Mouse (Mus musculus): ENCODE measurements around the gene Myoc. TPM values are rescaled to one million over a fixed set of nuclear protein-coding genes. Genes with fewer than 3 reads are reported as not detected.

Myoc gene
- total and polyA plus RNA-seq, 2 experiments, result not detected

- Histone ChIP-seq H3K27ac (replicated peaks; ENCODE audit: insufficient read depth, low read depth, low read length) (no peak overlapping the region), H3K4me3 (ENCODE audit: insufficient read depth, low read depth, low read length) (no peak overlapping the region), H3K36me3 (ENCODE audit: control insufficient read depth, insufficient read depth, low read length) (peaks cover 16% of the 10 kb centered on the region; the same call in 1 of the 2 replicates), H3K79me2 (ENCODE audit: control insufficient read depth, insufficient read depth, low read length) (no peaks in the 10 kb centered on the region), H3K27me3 (ENCODE audit: control insufficient read depth, insufficient read depth, low read length) (no peaks in the 10 kb centered on the region), H3K4me1 (ENCODE audit: control insufficient read depth, insufficient read depth, low read length) (no peaks in the 10 kb centered on the region), H3K9ac (ENCODE audit: low read depth, low read length) (no peak overlapping the region)
- no peak for DNase-seq (ENCODE audit: extremely low read depth, low read depth, low spot score)
- 92% methylated on average over 4 of the region's 4 CpGs for WGBS
- TF ChIP-seq POLR2A (IDR thresholded peaks at IDR 0.05; ENCODE audit: extremely low read depth, insufficient read depth, low read length) (no peak), CTCF (IDR thresholded peaks at IDR 0.05; ENCODE audit: low read depth, low read length) (no peak)
Measured at GRCm38 (mm10) chr1:162601288-162601687, 37.7 kb upstream of the Myoc start.

- TF ChIP-seq POLR2A (IDR thresholded peaks at IDR 0.05; ENCODE audit: extremely low read depth, insufficient read depth, low read length) (no peak), CTCF (IDR thresholded peaks at IDR 0.05; ENCODE audit: low read depth, low read length) (no peak)
- no peak for DNase-seq (ENCODE audit: extremely low read depth, low read depth, low spot score)
Measured at GRCm38 (mm10) chr1:162608127-162608526, 30.8 kb upstream of the Myoc start.

GRCm38 (mm10) chr1:162609633-162610250 lies 29.2 kb upstream of the Myoc start:
- Histone ChIP-seq H3K9ac (ENCODE audit: low read depth, low read length) (no peak overlapping the region), H3K4me3 (ENCODE audit: insufficient read depth, low read depth, low read length) (no peak overlapping the region), H3K27ac (replicated peaks; ENCODE audit: insufficient read depth, low read depth, low read length) (no peak overlapping the region), H3K27me3 (ENCODE audit: control insufficient read depth, insufficient read depth, low read length) (no peaks in the 10 kb centered on the region), H3K36me3 (ENCODE audit: control insufficient read depth, insufficient read depth, low read length) (no peaks in the 10 kb centered on the region), H3K79me2 (ENCODE audit: control insufficient read depth, insufficient read depth, low read length) (no peaks in the 10 kb centered on the region), H3K4me1 (ENCODE audit: control insufficient read depth, insufficient read depth, low read length) (no peaks in the 10 kb centered on the region)
- no peak for TF ChIP-seq CTCF (IDR thresholded peaks at IDR 0.05; ENCODE audit: low read depth, low read length)
- TF ChIP-seq POLR2A (IDR thresholded peaks at IDR 0.05; ENCODE audit: extremely low read depth, insufficient read depth, low read length), result no peak
- 65% methylated on average over 9 of the region's 9 CpGs for WGBS
- DNase-seq (ENCODE audit: extremely low read depth, low read depth, low spot score), result no peak

More at GRCm38 (mm10) chr1:162608127-162608526, 30.8 kb upstream of the Myoc start:
- no peaks in the 10 kb centered on the region for H3K4me1 ChIP-seq (ENCODE audit: control insufficient read depth, insufficient read depth, low read length)
- H3K9ac ChIP-seq (ENCODE audit: low read depth, low read length), result no peak overlapping the region
- no peaks in the 10 kb centered on the region for H3K79me2 ChIP-seq (ENCODE audit: control insufficient read depth, insufficient read depth, low read length)
- no peak overlapping the region for H3K4me3 ChIP-seq (ENCODE audit: insufficient read depth, low read depth, low read length)
- H3K36me3 ChIP-seq (ENCODE audit: control insufficient read depth, insufficient read depth, low read length), result no peaks in the 10 kb centered on the region
- 28% methylated on average over 1 of the region's 1 CpGs for WGBS
- H3K27me3 ChIP-seq (ENCODE audit: control insufficient read depth, insufficient read depth, low read length), result no peaks in the 10 kb centered on the region
- no peak overlapping the region for H3K27ac ChIP-seq (replicated peaks; ENCODE audit: insufficient read depth, low read depth, low read length)

- H3K27ac ChIP-seq (replicated peaks; ENCODE audit: insufficient read depth, low read depth, low read length), result no peak overlapping the region
- no peak for DNase-seq (ENCODE audit: extremely low read depth, low read depth, low spot score)
- 76% methylated on average over 4 of the region's 4 CpGs for WGBS
- no peaks in the 10 kb centered on the region for H3K79me2 ChIP-seq (ENCODE audit: control insufficient read depth, insufficient read depth, low read length)
- no peak overlapping the region for H3K4me3 ChIP-seq (ENCODE audit: insufficient read depth, low read depth, low read length)
- no peaks in the 10 kb centered on the region for H3K27me3 ChIP-seq (ENCODE audit: control insufficient read depth, insufficient read depth, low read length)
- no peaks in the 10 kb centered on the region for H3K4me1 ChIP-seq (ENCODE audit: control insufficient read depth, insufficient read depth, low read length)
- no peaks in the 10 kb centered on the region for H3K36me3 ChIP-seq (ENCODE audit: control insufficient read depth, insufficient read depth, low read length)
- TF ChIP-seq POLR2A (IDR thresholded peaks at IDR 0.05; ENCODE audit: extremely low read depth, insufficient read depth, low read length) (no peak), CTCF (IDR thresholded peaks at IDR 0.05; ENCODE audit: low read depth, low read length) (no peak)
- H3K9ac ChIP-seq (ENCODE audit: low read depth, low read length), result no peak overlapping the region
Measured at GRCm38 (mm10) chr1:162611191-162611590, 27.8 kb upstream of the Myoc start.

- Histone ChIP-seq H3K9ac (ENCODE audit: low read depth, low read length) (no peak overlapping the region), H3K36me3 (ENCODE audit: control insufficient read depth, insufficient read depth, low read length) (no peaks in the 10 kb centered on the region), H3K4me3 (ENCODE audit: insufficient read depth, low read depth, low read length) (no peak overlapping the region), H3K79me2 (ENCODE audit: control insufficient read depth, insufficient read depth, low read length) (no peaks in the 10 kb centered on the region), H3K27ac (replicated peaks; ENCODE audit: insufficient read depth, low read depth, low read length) (no peak overlapping the region), H3K4me1 (ENCODE audit: control insufficient read depth, insufficient read depth, low read length) (no peaks in the 10 kb centered on the region), H3K27me3 (ENCODE audit: control insufficient read depth, insufficient read depth, low read length) (no peaks in the 10 kb centered on the region)
- WGBS, result 78% methylated on average over 1 of the region's 1 CpGs
- no peak for TF ChIP-seq CTCF (IDR thresholded peaks at IDR 0.05; ENCODE audit: low read depth, low read length)
- TF ChIP-seq POLR2A (IDR thresholded peaks at IDR 0.05; ENCODE audit: extremely low read depth, insufficient read depth, low read length), result no peak
- DNase-seq (ENCODE audit: extremely low read depth, low read depth, low spot score), result peak; percentile 30
Measured at GRCm38 (mm10) chr1:162615511-162615910, 23.4 kb upstream of the Myoc start.

- Histone ChIP-seq H3K79me2 (ENCODE audit: control insufficient read depth, insufficient read depth, low read length) (no peaks in the 10 kb centered on the region), H3K36me3 (ENCODE audit: control insufficient read depth, insufficient read depth, low read length) (no peaks in the 10 kb centered on the region), H3K4me1 (ENCODE audit: control insufficient read depth, insufficient read depth, low read length) (no peaks in the 10 kb centered on the region), H3K4me3 (ENCODE audit: insufficient read depth, low read depth, low read length) (no peak overlapping the region), H3K27ac (replicated peaks; ENCODE audit: insufficient read depth, low read depth, low read length) (no peak overlapping the region), H3K27me3 (ENCODE audit: control insufficient read depth, insufficient read depth, low read length) (no peaks in the 10 kb centered on the region), H3K9ac (ENCODE audit: low read depth, low read length) (no peak overlapping the region)
- TF ChIP-seq POLR2A (IDR thresholded peaks at IDR 0.05; ENCODE audit: extremely low read depth, insufficient read depth, low read length) (no peak), CTCF (IDR thresholded peaks at IDR 0.05; ENCODE audit: low read depth, low read length) (peak; percentile 60; the same call in 1 of the 2 replicates)
- DNase-seq (ENCODE audit: extremely low read depth, low read depth, low spot score), result no peak
- WGBS, result 67% methylated on average over 4 of the region's 4 CpGs
Measured at GRCm38 (mm10) chr1:162620487-162620886, 18.5 kb upstream of the Myoc start.
